Mouse (Mus musculus): ENCODE data around the gene Polr2f.

- TF ChIP-seq CTCF (IDR thresholded peaks at IDR 0.05; ENCODE audit: extremely low read depth, insufficient read depth, insufficient read length, insufficient replicate concordance) (peak; percentile 76; the same call in 1 of the 2 replicates), POLR2A (IDR thresholded peaks at IDR 0.05; ENCODE audit: low read depth, low read length) (no peak)
Measured at GRCm38 (mm10) chr15:79148533-79148932, 7.7 kb downstream of the Polr2f start.

Measured in spleen, adult 2 months (tissue).